Mouse (Mus musculus) right cerebral cortex, postnatal 4 days (tissue): ENCODE results near the gene Arpc1a.

ENCODE experiments used
- DNase-seq: peaks from one replicate; pipeline ENCODE4 v3.0.0-alpha.2; 2022

Arpc1a gene

DNA sequence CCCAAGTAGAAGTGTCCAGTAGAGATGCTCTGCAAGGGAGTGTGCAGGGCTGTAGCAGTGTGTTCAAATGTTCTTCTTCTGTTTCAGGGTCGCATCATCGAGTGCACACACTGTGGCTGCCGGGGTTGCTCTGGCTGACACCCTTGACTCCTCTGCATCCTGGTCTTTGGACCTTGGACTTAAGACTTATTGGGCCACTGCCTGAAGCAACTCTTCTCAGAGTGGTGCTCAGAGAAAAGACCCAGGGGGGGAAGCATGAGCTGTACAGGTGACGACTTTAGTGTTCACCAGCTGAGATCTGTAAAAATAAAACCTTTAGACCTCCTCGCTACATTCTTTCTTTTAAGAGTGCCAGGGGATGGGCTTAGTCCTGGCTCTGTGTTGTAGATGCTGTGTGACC lies 64.1 kb downstream of the Arpc1a start:
- DNase-seq: no peak

DNA sequence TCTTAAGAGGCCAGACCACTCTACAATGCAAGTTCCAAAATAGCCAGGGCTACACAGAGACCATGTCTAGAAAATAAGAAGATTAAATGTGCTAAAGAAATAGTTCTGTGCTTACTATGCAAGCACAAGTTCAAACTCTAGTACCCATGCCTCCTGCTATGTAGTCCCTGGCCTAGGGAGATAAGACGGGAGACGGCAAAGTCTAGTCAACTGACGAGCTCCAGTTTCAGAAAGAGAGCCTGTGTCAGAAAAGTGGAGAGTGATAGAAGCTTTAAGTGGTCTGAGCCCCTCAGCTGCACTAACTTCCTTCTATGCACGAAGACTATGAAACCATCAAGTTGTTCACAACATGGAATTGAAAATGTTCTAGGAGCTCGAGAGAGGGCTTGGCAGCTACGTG lies 65.7 kb downstream of the Arpc1a start:
- DNase-seq: no peak

DNA sequence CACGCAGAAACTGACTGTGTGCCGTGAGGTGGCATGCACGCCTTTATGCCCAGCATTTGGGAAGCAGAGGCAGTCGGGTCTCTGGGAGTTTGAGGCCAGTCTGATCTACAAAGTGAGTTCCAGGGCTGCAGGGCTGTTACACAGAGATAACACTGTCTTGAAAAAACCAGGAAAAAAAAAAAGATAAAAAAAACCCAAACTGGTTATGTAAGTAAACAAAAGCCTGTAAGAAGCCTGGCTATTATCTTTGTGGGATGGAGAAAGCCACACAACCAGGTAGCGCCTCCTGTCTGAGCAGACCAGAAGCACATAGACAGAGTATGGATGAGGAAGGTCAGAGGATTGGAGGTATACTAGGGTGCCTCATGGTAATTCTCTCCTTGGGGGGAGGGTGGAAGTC lies 69.1 kb downstream of the Arpc1a start:
- no peak for DNase-seq
